Mouse (Mus musculus): ENCODE data around the gene Enpp7. TPM values are rescaled to one million over a fixed set of nuclear protein-coding genes. Genes with fewer than 3 reads are reported as not detected.
A peak's percentile ranks its signal among the peaks of the same experiment; 100 is the strongest.

Enpp7 gene
- total RNA-seq, 2 experiments from 2014 or later: not detected

DNA sequence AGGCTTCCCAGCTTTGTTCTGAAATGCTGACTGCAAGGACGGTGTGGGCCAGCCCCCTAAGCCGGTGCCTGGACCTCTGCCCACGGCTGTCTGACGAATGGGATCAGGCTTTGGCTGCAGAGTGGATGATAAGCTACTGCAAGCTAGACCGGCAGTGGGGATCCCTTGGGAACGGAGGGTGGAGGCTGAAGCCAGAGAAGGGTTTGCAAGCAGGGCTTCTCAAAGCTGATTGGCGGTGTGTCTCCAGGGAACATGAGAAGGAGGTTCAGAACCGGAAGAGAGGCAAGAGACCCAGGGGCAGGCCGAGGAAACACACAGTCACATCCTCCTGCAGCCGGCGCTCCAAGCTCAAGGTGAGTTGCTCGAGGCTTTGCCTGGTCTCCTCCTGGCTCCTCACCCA is 38.2 kb downstream of the Enpp7 start:
- no peak for DNase-seq (ENCODE audit: low spot score in 2 of 2)
- no peak for TF ChIP-seq CTCF (conservative IDR thresholded peaks at IDR 0.05)
- Histone ChIP-seq H3K27ac (no peak overlapping the region), H3K4me3 (no peak overlapping the region)

DNA sequence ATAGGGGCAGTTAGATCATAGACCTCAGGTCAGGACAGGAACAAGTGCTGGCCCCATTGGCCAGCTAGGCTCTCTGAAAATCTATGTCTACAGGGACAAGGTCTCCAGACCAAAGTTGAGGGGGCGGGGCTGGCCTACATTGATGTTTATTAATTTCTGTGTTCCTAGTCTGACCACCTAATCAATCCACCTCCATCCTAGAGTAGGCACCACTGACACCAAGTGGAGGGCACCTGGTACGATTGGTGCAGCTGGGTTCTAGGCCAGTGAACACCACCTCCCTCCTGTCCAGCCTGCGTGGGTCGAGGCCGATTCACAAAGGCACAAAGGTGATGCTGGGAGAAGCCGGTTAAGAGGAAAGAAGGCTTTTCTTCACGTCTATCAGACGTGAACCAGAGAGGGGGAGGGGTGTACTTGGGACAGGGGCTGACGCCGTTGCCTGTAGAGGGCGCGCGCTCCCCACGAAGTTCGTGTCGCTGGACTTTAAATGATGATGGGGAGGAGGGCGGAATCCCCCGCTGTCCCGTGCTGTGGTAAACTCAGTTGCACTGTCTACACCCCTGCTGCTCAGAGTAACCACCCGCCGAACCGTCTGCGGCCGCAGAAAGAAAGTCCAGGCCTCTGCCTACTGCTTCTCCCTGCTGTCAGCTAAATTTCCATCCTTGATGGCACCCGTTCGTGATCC is 46.0 kb downstream of the Enpp7 start:
- TF ChIP-seq CTCF (conservative IDR thresholded peaks at IDR 0.05): peak; percentile 97
- peak in 1 of 2 experiments; percentile 81 for DNase-seq (ENCODE audit: low spot score in 2 of 2)
- H3K4me3 ChIP-seq: peak overlapping the region; percentile 29

DNA sequence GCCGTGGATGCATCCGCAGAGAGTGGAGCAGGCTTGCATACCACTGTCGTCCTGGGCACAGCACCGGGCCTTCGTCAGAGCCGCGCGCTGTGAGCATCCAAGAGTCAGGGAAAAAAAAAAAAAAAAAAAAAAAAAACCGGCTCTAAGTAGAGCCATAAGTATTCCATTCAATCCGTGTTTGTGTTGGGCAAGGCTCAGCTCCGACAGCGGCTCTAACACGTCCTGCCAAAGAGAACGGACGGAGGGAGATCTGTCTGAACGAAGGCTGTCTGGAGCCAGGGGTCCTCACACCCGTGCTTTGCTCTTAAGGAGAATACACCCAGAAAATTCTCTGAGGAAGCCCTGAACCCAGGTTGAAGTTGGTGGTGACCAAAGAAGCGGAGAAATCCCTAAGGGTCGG is 46.6 kb downstream of the Enpp7 start:
- no peak for TF ChIP-seq CTCF (conservative IDR thresholded peaks at IDR 0.05)
- peak overlapping the region; percentile 29 for H3K4me3 ChIP-seq

More for the DNA sequence above, 46.0 kb downstream of the Enpp7 start:
- H3K27ac ChIP-seq: no peak overlapping the region

DNA sequence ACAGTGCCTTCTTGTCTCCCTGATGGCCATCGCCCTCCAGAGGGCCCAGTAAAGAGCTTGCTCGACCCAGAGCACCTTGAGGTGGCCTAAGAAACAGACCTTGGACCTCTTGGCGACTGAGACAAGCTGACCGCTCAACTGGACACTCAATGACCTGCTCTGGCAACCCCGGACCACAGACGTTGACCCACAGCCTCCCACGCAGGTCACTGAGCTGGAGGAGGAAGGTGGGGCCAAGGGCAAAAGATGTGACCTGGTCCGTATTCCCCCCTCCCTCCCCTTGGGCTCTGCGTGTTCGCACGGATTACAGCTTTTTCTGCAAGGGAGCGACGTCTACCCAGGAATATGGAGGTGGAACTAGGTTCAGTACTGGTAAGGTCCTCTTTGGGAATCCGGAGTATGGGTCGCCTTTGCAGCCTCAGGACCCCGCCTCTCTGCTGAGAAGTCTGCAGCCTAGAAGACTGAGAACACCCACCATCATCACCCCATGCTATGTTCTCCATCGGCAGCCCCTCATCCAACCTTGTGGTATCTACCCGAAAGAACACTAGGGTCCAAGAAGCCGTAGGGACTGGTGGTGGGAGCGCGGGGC is 47.2 kb downstream of the Enpp7 start:
- Histone ChIP-seq H3K4me3 (peak overlapping the region; percentile 36), H3K27ac (no peak overlapping the region)
- no peak for DNase-seq (ENCODE audit: low spot score in 2 of 2)
- TF ChIP-seq CTCF (conservative IDR thresholded peaks at IDR 0.05): no peak

More for the DNA sequence above, 46.6 kb downstream of the Enpp7 start:
- DNase-seq (ENCODE audit: low spot score in 2 of 2): no peak
- H3K27ac ChIP-seq: no peak overlapping the region

DNA sequence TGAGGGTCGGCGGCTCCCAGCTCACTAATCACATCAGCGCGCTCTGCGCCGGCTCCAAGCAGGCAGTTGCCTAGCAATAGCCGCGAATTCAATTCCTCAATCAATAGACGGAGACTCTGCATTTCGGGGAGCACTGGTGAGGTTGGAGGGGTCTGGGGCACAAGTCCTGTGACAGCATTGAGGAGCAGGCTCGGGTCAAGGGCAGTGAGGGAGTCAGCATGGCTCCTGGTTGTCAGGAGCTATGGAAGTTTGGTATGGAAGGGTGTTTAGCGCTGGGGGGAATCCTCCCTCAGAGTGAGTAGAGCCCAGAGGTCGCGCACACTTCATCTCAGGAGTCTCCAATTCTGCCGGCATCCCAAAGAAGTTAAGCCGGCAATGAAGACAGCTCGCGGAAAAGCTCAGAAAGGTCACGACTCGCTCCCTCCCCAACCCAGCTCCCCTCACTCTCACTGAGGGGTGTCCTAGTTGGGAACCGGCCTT is 47.7 kb downstream of the Enpp7 start:
- no peak for TF ChIP-seq CTCF (conservative IDR thresholded peaks at IDR 0.05)
- Histone ChIP-seq H3K4me3 (peak overlapping the region; percentile 36), H3K27ac (no peak overlapping the region)
- no peak for DNase-seq (ENCODE audit: low spot score in 2 of 2)

DNA sequence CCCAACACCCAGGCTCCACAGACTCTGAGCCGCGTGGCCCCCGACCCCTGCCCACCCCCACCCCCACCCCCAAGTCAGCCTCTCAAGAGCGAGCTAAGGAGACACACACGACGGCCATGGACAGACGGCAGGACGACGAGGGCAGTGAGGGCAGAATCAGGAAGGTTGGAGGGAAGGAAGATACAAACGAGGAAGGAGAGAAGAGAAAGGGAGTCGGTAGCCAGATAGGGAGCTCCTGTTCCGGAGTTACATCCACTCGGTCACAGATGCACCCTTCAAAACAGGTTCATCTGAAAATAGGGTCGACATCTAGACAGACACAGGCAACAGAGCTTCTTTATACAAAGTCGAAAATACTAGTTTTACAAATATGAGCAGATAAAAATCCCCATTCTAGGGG is 48.5 kb downstream of the Enpp7 start:
- TF ChIP-seq CTCF (conservative IDR thresholded peaks at IDR 0.05): no peak
- Histone ChIP-seq H3K27ac (no peak overlapping the region), H3K4me3 (no peak overlapping the region)
- DNase-seq (ENCODE audit: low spot score in 2 of 2): no peak

DNA sequence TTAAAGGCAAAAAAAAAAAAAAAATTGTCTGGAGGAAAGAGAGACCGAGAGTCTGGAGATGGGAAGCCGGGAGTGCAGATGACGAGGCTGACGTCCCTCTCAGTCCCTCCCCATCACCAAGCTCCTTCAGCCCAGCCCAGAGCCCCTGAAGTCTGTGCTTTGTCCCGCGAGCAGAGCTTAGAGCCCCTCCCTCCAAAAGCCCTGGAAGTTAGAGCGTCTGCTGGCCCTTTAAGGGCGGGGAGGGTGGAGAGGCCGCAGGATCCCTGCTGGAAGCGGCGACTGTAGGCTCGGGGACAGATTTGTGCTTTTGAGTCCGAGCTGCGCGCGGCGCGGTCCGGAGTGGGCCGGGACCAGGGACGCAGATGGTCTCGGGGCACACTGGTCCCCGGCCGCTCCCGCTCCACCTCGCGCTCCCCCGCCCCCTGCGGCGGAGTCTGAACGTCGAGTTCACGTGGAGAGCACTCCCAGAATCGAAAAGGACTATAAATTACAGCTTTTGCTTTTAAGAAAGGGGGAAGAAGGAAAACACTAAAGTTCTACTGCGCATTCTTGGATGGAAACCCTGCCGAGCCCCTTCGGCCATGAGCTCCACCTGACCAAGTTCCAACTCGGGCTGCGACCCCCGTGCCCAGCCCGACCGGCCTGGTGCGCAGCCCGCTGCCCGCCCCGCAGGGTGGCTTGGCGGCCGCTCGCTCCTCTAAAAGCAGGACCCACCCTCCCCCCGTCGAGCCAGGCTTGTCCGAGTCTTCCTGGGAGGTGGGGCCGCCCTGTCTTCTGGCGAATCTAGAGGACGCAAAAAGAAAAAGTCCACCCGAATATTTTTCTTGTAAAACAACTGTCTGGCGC is 49.2 kb downstream of the Enpp7 start:
- H3K4me3 ChIP-seq: peak overlapping the region; percentile 56
- TF ChIP-seq CTCF (conservative IDR thresholded peaks at IDR 0.05): no peak
- DNase-seq (ENCODE audit: low spot score in 2 of 2): no peak

DNA sequence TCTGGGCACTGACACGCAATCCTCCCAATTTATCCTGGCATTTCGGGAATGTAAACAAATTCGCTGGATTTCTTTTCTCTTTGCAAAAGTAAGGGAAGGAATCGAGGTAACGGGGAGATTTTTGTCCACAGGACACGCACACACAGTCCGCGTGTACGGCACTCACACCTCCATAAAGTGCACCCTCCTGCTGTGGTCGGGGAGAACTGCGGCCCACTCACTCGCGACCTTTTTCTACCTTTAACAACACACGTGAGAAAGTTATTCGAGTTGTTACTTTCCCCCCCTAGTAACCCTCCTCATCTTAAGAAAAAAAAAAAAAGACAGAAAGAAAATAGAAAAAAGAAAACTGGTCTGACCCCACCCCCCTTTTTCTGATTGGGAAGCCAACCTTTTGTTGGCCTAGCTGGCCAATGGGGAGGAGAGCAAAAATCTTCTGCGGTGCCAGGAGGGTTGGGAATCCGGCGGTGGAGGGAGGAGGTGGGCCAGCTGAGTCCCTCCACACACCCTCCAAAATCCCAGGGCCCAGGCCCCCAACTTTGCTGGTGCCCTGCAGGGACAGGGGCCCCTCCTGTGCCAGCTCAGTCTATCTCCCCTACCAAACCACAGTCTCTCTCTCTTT is 49.9 kb downstream of the Enpp7 start:
- TF ChIP-seq CTCF (conservative IDR thresholded peaks at IDR 0.05): no peak
- no peak for DNase-seq (ENCODE audit: low spot score in 2 of 2)
- no peak overlapping the region for H3K27ac ChIP-seq
- no peak overlapping the region; the same call in 1 of the 2 replicates for H3K4me3 ChIP-seq

More for the DNA sequence above, 49.2 kb downstream of the Enpp7 start:
- H3K27ac ChIP-seq: no peak overlapping the region

DNA sequence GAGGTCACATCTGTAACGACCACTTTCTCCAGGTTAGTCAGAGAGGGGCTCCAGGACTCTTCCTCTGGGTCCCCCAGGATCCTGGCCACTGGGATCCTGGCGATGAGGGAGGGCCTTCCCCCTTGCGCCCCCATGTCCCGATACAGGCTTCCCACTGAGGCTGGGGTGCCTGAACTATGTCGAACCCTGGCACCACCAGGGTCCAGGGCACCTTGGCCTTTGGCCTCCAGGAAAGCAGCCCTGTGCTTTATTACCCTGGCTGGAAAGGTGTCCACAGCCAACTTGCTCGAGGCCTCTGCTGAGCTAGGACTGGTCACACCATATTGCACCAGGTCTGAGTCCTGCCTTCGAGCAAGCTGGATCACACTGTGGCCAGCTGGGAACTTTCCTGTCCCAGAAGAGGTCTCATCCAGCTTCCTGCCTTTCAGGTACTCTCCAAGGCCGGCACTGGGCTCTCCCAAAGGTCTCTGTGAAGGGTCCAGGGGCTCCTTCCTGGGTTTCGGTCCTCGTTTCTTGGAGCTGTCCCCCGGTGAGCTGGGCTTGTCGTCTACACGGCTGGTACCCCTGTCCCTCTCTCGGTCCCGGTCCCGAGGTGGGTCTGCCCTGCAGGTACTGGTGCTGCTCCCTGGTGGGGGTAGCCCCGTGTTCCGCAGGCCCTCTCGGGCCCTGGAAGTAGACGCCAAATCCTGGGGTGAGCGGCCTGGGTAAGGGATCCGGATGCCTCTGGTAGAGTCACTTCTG is 50.9 kb downstream of the Enpp7 start:
- no peak for TF ChIP-seq CTCF (conservative IDR thresholded peaks at IDR 0.05)

DNA sequence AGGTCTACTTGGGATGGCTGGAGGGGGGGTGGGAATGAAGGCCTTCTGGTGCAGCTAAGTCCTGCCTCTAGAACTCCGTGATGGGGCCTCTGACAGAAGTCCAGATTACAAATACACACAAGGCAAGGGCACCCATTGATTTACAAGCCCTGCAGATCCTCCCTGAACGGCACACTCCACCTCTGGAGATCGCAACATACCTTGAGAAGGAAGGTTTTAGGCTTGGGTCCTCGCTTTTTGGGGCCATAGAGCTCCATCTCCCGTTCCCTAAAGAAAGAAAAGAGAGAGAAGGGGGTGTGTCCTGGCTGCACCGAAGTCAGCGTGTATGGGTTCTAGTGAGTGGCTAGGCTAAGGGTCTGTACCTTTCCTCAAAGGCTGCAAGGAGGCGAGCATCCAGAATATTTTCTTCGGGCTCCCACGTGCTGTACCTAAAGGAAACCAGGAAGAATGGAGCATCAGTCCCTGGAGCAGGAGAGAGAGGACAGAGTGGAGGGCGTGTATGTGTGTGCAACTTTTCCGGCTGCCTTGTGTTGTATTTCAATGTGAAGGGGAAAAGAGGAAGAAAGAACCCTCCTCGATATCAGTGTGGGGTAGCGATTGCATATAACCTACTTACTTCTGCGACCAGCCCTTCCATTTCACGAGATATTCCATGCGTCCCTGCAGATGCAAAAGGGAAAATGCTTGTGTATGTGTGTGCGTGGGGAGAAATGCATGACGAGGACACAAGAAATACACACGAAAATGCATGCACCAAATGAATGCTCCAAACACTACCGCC is 51.9 kb downstream of the Enpp7 start:
- no peak for TF ChIP-seq CTCF (conservative IDR thresholded peaks at IDR 0.05)
- Histone ChIP-seq H3K27ac (peak overlapping the region; percentile 98), H3K4me3 (peak overlapping the region; percentile 66)
- no peak for DNase-seq (ENCODE audit: low spot score in 2 of 2)

More for the DNA sequence above, 50.9 kb downstream of the Enpp7 start:
- no peak for DNase-seq (ENCODE audit: low spot score in 2 of 2)
- H3K27ac ChIP-seq: no peak overlapping the region
- H3K4me3 ChIP-seq: no peak overlapping the region

DNA sequence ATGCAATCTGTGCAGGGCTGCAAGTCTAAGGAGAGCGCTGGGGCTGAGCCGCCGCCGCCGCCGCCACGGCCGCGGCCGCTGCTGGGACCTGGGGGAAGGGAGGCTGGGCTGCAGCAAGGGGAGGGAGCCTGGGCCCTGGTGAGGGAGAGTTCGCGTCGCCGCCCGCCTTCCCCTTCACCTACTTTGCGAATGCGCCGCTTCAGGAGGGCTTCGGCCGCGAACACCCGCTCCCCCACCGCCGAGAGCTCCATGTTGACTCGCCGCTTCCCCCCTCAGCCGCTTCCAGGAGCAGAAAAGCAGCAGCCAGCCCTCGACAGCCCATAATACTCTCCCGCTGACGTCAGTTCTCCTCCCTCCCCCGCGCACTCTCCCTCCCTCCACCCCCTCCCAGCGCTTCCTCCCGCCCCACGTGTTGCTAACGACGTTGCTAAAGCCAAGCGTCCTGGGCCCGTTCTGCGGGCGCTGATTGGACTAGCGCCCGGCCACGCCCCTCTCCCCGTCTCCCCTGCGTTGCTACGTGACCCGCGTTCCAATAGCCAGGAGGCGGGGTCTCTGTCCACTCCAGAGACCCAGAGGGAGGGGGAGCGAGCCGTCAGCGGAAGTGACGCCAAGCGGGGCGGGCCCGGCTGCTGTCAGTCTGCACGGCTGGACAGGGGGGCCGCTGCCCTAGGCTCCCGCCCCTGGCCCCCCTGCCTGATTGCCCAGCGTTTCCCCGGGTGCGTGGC is 52.8 kb downstream of the Enpp7 start, which contains the start of gene Cbx8:
TSS of gene Cbx8 (minus strand) at position 370 of the 725 bp plus-strand sequence.
- H3K4me3 ChIP-seq: peak within 1 kb of the TSS; percentile 66
- peak; percentile 99 to 100 for DNase-seq (ENCODE audit: low spot score in 2 of 2)
- no peak for TF ChIP-seq CTCF (conservative IDR thresholded peaks at IDR 0.05)
- H3K27ac ChIP-seq: peak within 1 kb of the TSS; percentile 98
